Mouse (Mus musculus) right cerebral cortex, postnatal 36 days (tissue): ENCODE measurements around the gene Olfr1441.
A peak's percentile ranks its signal among the peaks of the same experiment; 100 is the strongest.

Experiments
- DNase-seq, 2 experiments: peaks; one replicate each; pipeline ENCODE4 v3.0.0; 2022; ENCODE audit warnings: low spot score in 2 of 2, mixed read lengths in 1 of 2

The Olfr1441 gene

DNA sequence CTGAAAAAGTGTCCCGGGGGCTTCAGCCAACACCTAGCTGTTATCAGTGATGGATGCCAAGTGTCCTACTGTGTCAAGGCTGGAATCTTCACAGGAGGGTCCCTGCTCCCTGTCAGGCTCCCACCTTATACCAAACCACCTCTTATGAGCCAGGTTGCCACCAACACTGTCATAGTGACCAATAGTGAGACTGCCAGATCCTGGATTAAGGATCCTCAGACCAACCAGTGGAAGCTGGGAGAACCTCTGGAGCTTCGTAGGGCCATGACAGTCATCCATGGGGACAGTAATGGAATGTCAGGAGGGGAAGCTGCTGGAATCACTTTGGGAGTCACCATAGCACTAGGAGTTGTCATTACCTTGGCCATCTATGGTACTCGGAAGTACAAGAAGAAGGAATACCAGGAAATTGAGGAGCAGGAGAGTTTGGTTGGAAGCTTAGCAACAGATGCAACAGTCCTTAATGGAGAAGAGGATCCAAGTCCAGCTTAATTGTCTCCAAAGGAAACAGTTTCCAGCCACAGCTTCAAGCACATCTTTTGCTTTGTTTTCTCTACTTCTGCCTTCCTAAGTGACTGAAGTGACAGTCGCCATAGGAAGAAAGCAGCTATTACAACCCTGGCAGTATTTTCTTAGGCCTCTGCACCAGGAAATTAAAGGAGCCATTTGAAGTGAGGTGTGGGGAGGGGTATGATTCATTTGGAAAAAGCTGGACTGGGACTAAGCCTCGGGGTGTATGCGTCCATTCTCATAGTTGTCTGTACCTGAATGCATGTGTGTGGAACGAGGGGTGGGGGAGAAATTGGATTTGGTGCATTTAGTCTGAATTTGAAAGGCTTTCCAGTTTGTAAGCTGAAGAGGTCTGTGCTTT, 45.9 kb downstream of the Olfr1441 start:
- no peak for DNase-seq

DNA sequence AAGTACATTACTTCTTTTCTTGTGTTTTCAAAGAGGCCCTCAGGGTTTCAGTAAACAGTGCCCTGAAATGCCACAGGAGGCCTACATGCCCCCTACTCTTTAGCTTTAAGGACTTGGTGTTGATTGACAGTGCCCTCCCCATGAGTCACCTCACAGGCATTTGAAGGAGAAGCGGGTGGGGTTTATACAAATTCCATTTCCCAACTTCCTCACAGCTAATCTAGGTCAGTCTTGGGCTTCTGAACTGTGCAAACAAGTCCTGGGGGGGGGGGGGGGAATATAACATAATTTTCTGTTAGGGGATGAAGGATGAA, 46.4 kb downstream of the Olfr1441 start:
- DNase-seq: no peak

DNA sequence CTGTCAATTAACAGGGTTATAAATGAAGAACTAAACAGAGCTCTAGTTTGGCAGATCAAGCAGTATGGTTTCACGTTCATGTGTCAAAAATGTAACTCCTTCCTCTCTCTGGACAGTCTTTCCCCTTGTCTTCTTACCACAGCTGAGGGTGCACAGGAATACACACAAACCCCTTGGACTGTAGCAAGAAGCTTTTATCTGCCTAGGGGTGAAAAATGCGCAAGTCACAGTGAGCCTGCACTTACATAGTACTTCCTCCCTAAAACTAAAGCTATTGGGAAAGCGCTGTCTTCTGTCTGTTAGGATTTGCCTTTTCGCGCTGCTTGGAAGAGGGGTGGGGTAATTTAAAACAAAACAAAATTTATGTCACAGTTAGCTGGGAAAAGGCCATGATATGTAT, 46.9 kb downstream of the Olfr1441 start:
- no peak for DNase-seq

DNA sequence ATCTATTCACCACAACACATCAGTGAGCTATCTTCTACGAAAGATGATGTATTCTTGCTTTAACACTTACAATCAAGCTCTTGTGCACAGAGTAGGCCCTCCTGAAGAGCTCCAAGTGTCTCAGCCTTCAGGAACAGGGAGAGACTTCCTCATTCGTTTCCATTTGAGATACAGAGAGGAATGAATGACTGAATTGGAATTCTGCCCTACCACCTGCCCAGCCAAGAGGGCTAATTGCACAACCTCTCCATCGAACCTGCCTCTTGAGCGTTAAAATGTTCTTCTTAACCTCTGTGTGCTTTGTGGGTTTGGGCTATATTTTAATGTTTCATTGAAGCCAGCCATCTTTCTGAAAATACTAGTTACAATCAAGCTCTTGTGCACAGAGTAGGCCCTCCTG, 47.4 kb downstream of the Olfr1441 start:
- no peak for DNase-seq

DNA sequence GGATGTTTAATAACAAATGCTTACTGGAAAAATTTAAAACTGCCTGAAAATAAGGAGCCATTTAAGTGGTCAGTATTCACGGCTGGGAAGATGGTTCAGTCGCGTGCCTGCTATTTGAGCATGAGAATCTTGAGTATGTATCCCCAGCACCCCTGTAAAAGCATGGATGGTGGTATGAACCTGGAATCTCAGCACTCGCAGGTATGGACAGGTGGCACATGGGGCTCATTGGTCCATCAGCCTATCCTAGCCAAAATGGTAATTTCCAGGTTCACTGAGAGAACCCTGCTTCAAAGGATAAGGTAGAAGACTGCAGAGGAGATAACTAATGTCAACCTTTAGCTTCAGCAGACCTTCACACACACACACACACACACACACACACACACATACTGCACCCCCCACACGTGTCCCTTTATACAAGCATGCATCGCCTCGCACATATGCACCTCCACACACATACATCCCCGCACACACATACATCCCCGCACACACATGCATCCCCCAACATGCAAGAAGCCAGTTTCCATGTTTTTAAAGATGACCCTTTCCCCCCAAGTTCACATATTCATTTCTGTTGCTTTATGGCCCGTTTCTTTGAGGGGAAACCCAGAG, 48.4 kb downstream of the Olfr1441 start:
- DNase-seq: no peak

DNA sequence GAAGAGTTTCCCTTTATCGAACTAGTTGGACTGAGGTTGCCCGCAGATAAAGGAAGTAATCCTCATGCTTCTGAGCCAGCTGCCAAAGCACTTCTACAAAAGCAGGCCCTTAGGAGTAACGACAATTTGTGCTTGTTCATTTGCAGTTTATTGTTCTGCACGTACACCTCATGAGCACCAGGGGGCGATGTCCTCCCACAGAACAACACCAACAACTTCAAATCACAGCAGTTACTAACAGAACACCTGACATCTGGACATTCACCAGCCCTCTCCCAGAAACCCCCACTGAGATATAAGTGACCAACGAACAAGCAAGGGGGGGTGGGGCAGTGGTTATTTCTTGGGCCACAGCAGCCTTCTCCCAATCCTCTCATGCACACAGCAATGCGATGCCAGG, 49.0 kb downstream of the Olfr1441 start:
- peak; percentile 48 to 57 for DNase-seq

DNA sequence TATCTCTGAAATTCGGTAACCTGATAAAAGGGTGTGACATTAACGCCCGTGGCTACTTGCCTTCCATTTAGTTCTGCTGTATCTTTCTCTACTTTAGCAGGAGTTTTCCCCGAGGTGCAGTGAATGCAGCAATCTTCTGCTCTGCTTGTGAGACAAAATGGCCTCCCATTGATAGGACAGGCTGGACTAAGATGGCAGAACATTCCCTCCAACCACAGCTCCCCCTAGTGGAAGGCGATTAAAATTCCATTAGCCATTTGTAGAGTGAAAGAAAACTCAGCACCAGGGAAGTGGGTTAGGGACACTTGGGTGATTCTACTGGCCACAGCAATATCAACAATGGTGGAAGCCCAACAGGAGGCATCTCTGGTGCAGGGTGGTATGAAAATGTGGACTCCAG, 50.2 kb downstream of the Olfr1441 start:
- no peak for DNase-seq

DNA sequence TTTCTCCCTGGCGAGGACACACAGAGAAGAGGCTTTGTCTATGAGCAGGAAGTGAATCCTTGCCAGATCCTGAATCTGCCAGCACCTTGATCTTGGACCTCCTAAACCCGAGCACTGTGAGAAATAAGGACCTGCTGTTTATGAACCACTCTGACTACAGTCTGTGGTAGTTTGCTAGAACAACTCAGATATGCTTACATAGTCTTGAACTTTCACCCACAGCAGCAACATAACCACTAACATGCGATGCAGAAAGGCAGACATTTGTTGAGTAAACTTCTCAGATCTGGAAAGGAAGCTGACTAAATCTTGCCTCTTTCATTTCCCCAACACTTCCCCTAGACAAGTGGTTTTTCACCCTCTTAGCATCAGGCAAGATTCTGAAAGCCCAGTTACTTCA, 54.6 kb downstream of the Olfr1441 start:
- DNase-seq: no peak

DNA sequence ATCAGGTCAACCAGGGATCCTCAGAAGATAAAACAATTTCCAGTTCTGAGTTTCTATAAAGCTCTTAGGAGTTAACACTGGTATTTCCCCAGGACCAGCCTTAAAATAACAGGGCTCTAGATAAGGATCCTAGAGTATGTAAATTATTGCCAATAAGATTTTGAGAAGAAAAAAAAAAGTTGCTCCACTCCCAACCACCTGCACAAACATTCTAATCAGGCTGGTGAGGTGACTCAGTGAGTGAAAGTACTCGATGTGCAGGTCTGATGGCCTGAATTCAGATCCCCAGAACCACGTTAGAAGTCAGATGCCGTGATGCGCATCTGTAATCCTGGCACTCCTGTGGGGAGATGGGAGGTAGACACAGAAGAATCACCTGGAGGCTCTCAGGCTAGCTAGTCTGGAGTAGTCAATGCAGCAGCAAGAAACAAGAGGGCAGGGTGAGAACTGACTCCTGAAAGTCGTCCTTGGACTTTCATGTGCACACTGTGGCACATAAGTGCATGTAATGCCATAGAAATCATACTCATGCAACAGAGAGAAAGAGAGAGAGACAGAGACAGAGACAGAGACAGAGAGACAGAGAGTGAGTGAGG, 55.2 kb downstream of the Olfr1441 start:
- no peak for DNase-seq
